Mouse (Mus musculus) CD4-positive helper T cell, adult 2 months (primary cell): Measurements from ENCODE around the gene Mettl5.

ENCODE experiments used
- DNase-seq: peaks from one replicate; pipeline ENCODE4 v3.0.0-alpha.2; 2012; ENCODE audit warnings: low read depth, missing footprints, low spot score

Mettl5 gene

GRCm38 (mm10) chr2:69857882-69858281 is 27.5 kb downstream of the Mettl5 start:
- DNase-seq = peak; percentile 9

GRCm38 (mm10) chr2:69856392-69856791 is 29.0 kb downstream of the Mettl5 start:
- DNase-seq = peak; percentile 16

GRCm38 (mm10) chr2:69851427-69852058 is 33.9 kb downstream of the Mettl5 start:
- DNase-seq = peak; percentile 4

- DNase-seq = no peak
These were observed 36.2 kb downstream of the Mettl5 start for GRCm38 (mm10) chr2:69849215-69849614.

GRCm38 (mm10) chr2:69840261-69840660 is 45.2 kb downstream of the Mettl5 start:
- no peak for DNase-seq

GRCm38 (mm10) chr2:69838707-69839106 is 46.7 kb downstream of the Mettl5 start:
- no peak for DNase-seq

- no peak for DNase-seq
These were observed 47.4 kb downstream of the Mettl5 start for GRCm38 (mm10) chr2:69837996-69838395.

- DNase-seq = peak; percentile 9
These were observed 48.0 kb downstream of the Mettl5 start for GRCm38 (mm10) chr2:69837244-69837967.

GRCm38 (mm10) chr2:69830116-69830515 is 55.3 kb downstream of the Mettl5 start:
- DNase-seq = no peak

GRCm38 (mm10) chr2:69829680-69830079 is 55.7 kb downstream of the Mettl5 start:
- no peak for DNase-seq

- DNase-seq = no peak
These were observed 57.4 kb downstream of the Mettl5 start for GRCm38 (mm10) chr2:69828031-69828430.

- DNase-seq = no peak
These were observed 59.0 kb downstream of the Mettl5 start for GRCm38 (mm10) chr2:69826380-69826779.

GRCm38 (mm10) chr2:69825898-69826297 is 59.5 kb downstream of the Mettl5 start:
- no peak for DNase-seq

- no peak for DNase-seq
These were observed 62.2 kb downstream of the Mettl5 start for GRCm38 (mm10) chr2:69823129-69823677.

- peak; percentile 5 for DNase-seq
These were observed 62.9 kb downstream of the Mettl5 start for GRCm38 (mm10) chr2:69822361-69823128.

GRCm38 (mm10) chr2:69821711-69822110 is 63.7 kb downstream of the Mettl5 start, which contains the start of gene Klhl23:
Klhl23 (plus strand) TSS chr2:69821944.
- no peak for DNase-seq
